Mouse (Mus musculus) CH12.LX (cell line): ENCODE measurements around the gene Fbxo11. TPM values are rescaled to one million over a fixed set of nuclear protein-coding genes. Genes with fewer than 3 reads are reported as not detected.
A peak's percentile ranks its signal among the peaks of the same experiment; 100 is the strongest.

Experiments
- DNase-seq: peaks from one replicate; pipeline ENCODE4 v3.0.0-alpha.2; 2013; ENCODE audit errors: extremely low read depth
- H3K27ac ChIP-seq: 2 replicates; pipeline ENCODE4 v1.5.1; 2012; ENCODE audit warnings: low read depth, mild to moderate bottlenecking, control low read depth, moderate library complexity; ENCODE audit not compliant: insufficient read depth
- H3K27me3 ChIP-seq: replicated peaks from 2 replicates; pipeline ENCODE3; 2012; ENCODE audit warnings: inconsistent platforms
- H3K36me3 ChIP-seq, 2 experiments: replicated peaks in 1 of 2; 2 replicates each; pipeline versions ENCODE3 to v1.6.1; 2012; ENCODE audit warnings: inconsistent platforms in 1 of 2, low read length in 1 of 2, mild to moderate bottlenecking in 1 of 2, mixed read lengths in 1 of 2, moderate library complexity in 1 of 2; ENCODE audit not compliant: control insufficient read depth in 1 of 2, insufficient read depth in 1 of 2
- H3K4me1 ChIP-seq, 2 experiments: 2 replicates each; pipeline ENCODE4 v1.6.1; 2012; ENCODE audit warnings: inconsistent platforms in 1 of 2, moderate library complexity in 1 of 2; ENCODE audit not compliant: insufficient read depth in 2 of 2, control insufficient read depth in 1 of 2
- H3K4me2 ChIP-seq: 2 replicates; pipeline ENCODE4 v1.6.1; 2012; ENCODE audit warnings: low read depth, mild to moderate bottlenecking, control low read depth; ENCODE audit not compliant: poor library complexity, insufficient read depth, severe bottlenecking
- H3K4me3 ChIP-seq, 3 experiments: fragments of 150-350 bp in 1 of 3; sonication (generic) in 1 of 3; replicated peaks in 1 of 3; 2 replicates each; pipeline versions ENCODE3 to v1.5.1; 2011 to 2012; ENCODE audit warnings: low read depth in 2 of 3, low read length in 2 of 3, mild to moderate bottlenecking in 2 of 3, moderate library complexity in 2 of 3, control low read depth in 1 of 3, improper control_type of control experiment in 1 of 3, inconsistent platforms in 1 of 3, mixed read lengths in 1 of 3; ENCODE audit not compliant: poor library complexity in 1 of 3
- H3K79me2 ChIP-seq: replicated peaks from 2 replicates; pipeline ENCODE4 v1.6.1; 2012; ENCODE audit warnings: mild to moderate bottlenecking, moderate library complexity; ENCODE audit not compliant: control insufficient read depth, poor library complexity, insufficient read depth, severe bottlenecking; ENCODE audit errors: extremely low read depth
- H3K9ac ChIP-seq: 2 replicates; pipeline ENCODE4 v1.6.1; 2012; ENCODE audit warnings: low read depth, mild to moderate bottlenecking, control low read depth, moderate library complexity; ENCODE audit not compliant: insufficient read depth
- H3K9me3 ChIP-seq: replicated peaks from 2 replicates; pipeline ENCODE3; 2012; ENCODE audit warnings: low read length, inconsistent platforms, mixed read lengths
- BHLHE40 ChIP-seq: IDR thresholded peaks from 2 replicates; pipeline ENCODE4 v1.6.1; 2011; ENCODE audit warnings: mild to moderate bottlenecking, low read depth, low read length, improper control_type of control experiment
- CHD1 ChIP-seq: IDR thresholded peaks from 2 replicates; pipeline ENCODE4 v1.6.1; 2012; ENCODE audit warnings: low read depth, low read length, improper control_type of control experiment, inconsistent platforms
- CHD2 ChIP-seq: IDR thresholded peaks from 2 replicates; pipeline ENCODE4 v1.6.1; 2011; ENCODE audit warnings: low read length, improper control_type of control experiment
- E2F4 ChIP-seq: IDR thresholded peaks from 2 replicates; pipeline ENCODE4 v1.6.1; 2011; ENCODE audit warnings: low read depth, low read length, improper control_type of control experiment; ENCODE audit not compliant: insufficient replicate concordance
- ELF1 ChIP-seq: IDR thresholded peaks from 2 replicates; pipeline ENCODE4 v1.6.1; 2014; ENCODE audit warnings: low read depth, mild to moderate bottlenecking, inconsistent platforms, low read length, improper control_type of control experiment
- EP300 ChIP-seq: IDR thresholded peaks from 2 replicates; pipeline ENCODE4 v1.6.1; 2011; ENCODE audit warnings: low read length, improper control_type of control experiment
- ETS1 ChIP-seq: conservative IDR thresholded peaks from 2 replicates; pipeline ENCODE4 v1.6.1; 2012; ENCODE audit warnings: low read depth, mild to moderate bottlenecking, inconsistent platforms, low read length, improper control_type of control experiment, moderate library complexity
- IRF4 ChIP-seq: IDR thresholded peaks from 2 replicates; pipeline ENCODE4 v1.6.1; 2014; ENCODE audit warnings: low read depth, mild to moderate bottlenecking, inconsistent platforms, low read length, improper control_type of control experiment
- JUN ChIP-seq: IDR thresholded peaks from 2 replicates; pipeline ENCODE4 v1.6.1; 2011; ENCODE audit warnings: low read depth, mild to moderate bottlenecking, low read length, improper control_type of control experiment, moderate library complexity; ENCODE audit not compliant: insufficient read depth
- MAX ChIP-seq: IDR thresholded peaks from 2 replicates; pipeline ENCODE4 v1.6.1; 2011; ENCODE audit warnings: low read length, improper control_type of control experiment
- MAZ ChIP-seq: IDR thresholded peaks from 2 replicates; pipeline ENCODE4 v1.6.1; 2012; ENCODE audit warnings: low read depth, mild to moderate bottlenecking, inconsistent platforms, low read length, improper control_type of control experiment, moderate library complexity
- MEF2A ChIP-seq: IDR thresholded peaks from 2 replicates; pipeline ENCODE4 v1.6.1; 2014; ENCODE audit warnings: low read depth, mild to moderate bottlenecking, inconsistent platforms, low read length, improper control_type of control experiment, borderline replicate concordance
- MXI1 ChIP-seq: IDR thresholded peaks from 2 replicates; pipeline ENCODE4 v1.6.1; 2011; ENCODE audit warnings: mild to moderate bottlenecking, low read depth, low read length, improper control_type of control experiment
- MYC ChIP-seq: IDR thresholded peaks from 2 replicates; pipeline ENCODE4 v1.6.1; 2011; ENCODE audit warnings: low read depth, mild to moderate bottlenecking, improper control_type of control experiment, low read length
- NELFE ChIP-seq: IDR thresholded peaks from 2 replicates; pipeline ENCODE4 v1.6.1; 2011; ENCODE audit warnings: low read depth, low read length, improper control_type of control experiment
- NRF1 ChIP-seq: IDR thresholded peaks from 2 replicates; pipeline ENCODE4 v1.6.1; 2014; ENCODE audit warnings: low read depth, mild to moderate bottlenecking, inconsistent platforms, low read length, improper control_type of control experiment, moderate library complexity
- PAX5 ChIP-seq: IDR thresholded peaks from 2 replicates; pipeline ENCODE4 v1.6.1; 2012; ENCODE audit warnings: low read length, inconsistent platforms, mixed read lengths
- POLR2A ChIP-seq: IDR thresholded peaks from 2 replicates; pipeline ENCODE4 v1.6.1; 2011; ENCODE audit warnings: low read depth, mild to moderate bottlenecking, improper control_type of control experiment, low read length
- SIN3A ChIP-seq: IDR thresholded peaks from 2 replicates; pipeline ENCODE4 v1.6.1; 2012; ENCODE audit warnings: low read length, improper control_type of control experiment, inconsistent platforms
- TBP ChIP-seq: conservative IDR thresholded peaks from 2 replicates; pipeline ENCODE4 v1.6.1; 2011; ENCODE audit warnings: low read depth, low read length, improper control_type of control experiment
- TCF12 ChIP-seq: IDR thresholded peaks from 2 replicates; pipeline ENCODE4 v1.6.1; 2014; ENCODE audit warnings: low read depth, mild to moderate bottlenecking, inconsistent platforms, low read length, improper control_type of control experiment
- UBTF ChIP-seq: IDR thresholded peaks from 2 replicates; pipeline ENCODE4 v1.6.1; 2012; ENCODE audit warnings: low read depth, mild to moderate bottlenecking, inconsistent platforms, low read length, improper control_type of control experiment, moderate library complexity
- USF1 ChIP-seq: IDR thresholded peaks from 2 replicates; pipeline ENCODE4 v1.6.1; 2014; ENCODE audit warnings: low read depth, mild to moderate bottlenecking, inconsistent platforms, low read length, improper control_type of control experiment
- USF2 ChIP-seq: conservative IDR thresholded peaks from 2 replicates; pipeline ENCODE4 v1.6.1; 2011; ENCODE audit warnings: low read depth, low read length, improper control_type of control experiment
- dilution Hi-C: fragments of 300-500 bp; cut with MboI; formaldehyde crosslinking; loops from 2 replicates; pipeline ENCODE4 v1.14.3; 2020; ENCODE audit warnings: low sequenced_read_pairs; ENCODE audit not compliant: extremely low pct_unique_long_range_greater_than_20kb, extremely low pct_ligation_motif_present
- in situ Hi-C: fragments of 300-500 bp; cut with MboI; formaldehyde crosslinking; loops from 3 replicates; pipeline ENCODE4 v1.14.3; 2019; ENCODE audit warnings: low sequenced_read_pairs, low pct_ligation_motif_present, low pct_unique_long_range_greater_than_20kb, mixed read lengths
- polyA plus RNA-seq: library from polyadenylated mRNA; unstranded; fragments of >175 nt; gene quantifications from 2 replicates; pipeline ENCODE4 v1.2.1, GENCODE M21; 2012; ENCODE audit warnings: low read depth; ENCODE audit not compliant: insufficient read length
- total RNA-seq, 2 experiments: library from RNA; depleted of rRNA; stranded (reverse); fragments of 300-350 nt in 1 of 2; fragments of >200 nt in 1 of 2; gene quantifications; 2 replicates each; pipeline ENCODE4 v1.2.3; 2012 to 2014

Fbxo11 gene
- total and polyA plus RNA-seq, 3 experiments = 37.6 to 61.8 (median 61.0) TPM

GRCm38 (mm10) chr17:88097543-88097942, 32.5 kb upstream of the Fbxo11 start:
- Histone ChIP-seq H3K4me1 (peaks cover 3 to 49% of the 10 kb centered on the region in 2 experiments; a peak in 3 of 4 replicates), H3K79me2 (peaks cover 34% of the 10 kb centered on the region)
- TF ChIP-seq MXI1 (0 out of 2 replicates have a peak, but pooled peaks have one; percentile 16), NELFE (0 out of 2 replicates have a peak, but pooled peaks have one; percentile 15), USF1 (no peak), E2F4 (no peak), SIN3A (peak; percentile 53), MAZ (peak; percentile 36; the same call in 1 of the 2 replicates), MYC (peak; percentile 78; the same call in 1 of the 2 replicates), MEF2A (0 out of 2 replicates have a peak, but pooled peaks have one; percentile 30), EP300 (peak; percentile 47), MAX (peak; percentile 48; the same call in 1 of the 2 replicates), JUN (no peak)

GRCm38 (mm10) chr17:88096809-88097399, 31.8 kb upstream of the Fbxo11 start:
- TF ChIP-seq NELFE (0 out of 2 replicates have a peak, but pooled peaks have one; percentile 29), SIN3A (peak; percentile 11; the same call in 1 of the 2 replicates), POLR2A (peak; percentile 61), ELF1 (no peak), IRF4 (peak; percentile 44), CHD2 (peak; percentile 77), BHLHE40 (peak; percentile 95), ETS1 (peak; percentile 69), MYC (peak; percentile 99), EP300 (no peak), USF2 (no peak), TCF12 (peak; percentile 75; the same call in 1 of the 2 replicates), USF1 (peak; percentile 28; the same call in 1 of the 2 replicates), TBP (peak; percentile 63), NRF1 (0 out of 2 replicates have a peak, but pooled peaks have one; percentile 44), UBTF (no peak), CHD1 (no peak), MAZ (0 out of 2 replicates have a peak, but pooled peaks have one; percentile 29), PAX5 (no peak), MAX (peak; percentile 99), MXI1 (peak; percentile 96)
- Histone ChIP-seq H3K4me3 (peak overlapping the region; percentile 25 to 65 (median 53)), H3K79me2 (peaks cover 34% of the 10 kb centered on the region), H3K27ac (peak overlapping the region; percentile 98), H3K9ac (peak overlapping the region; percentile 84), H3K9me3 (peaks cover 14% of the 10 kb centered on the region), H3K36me3 (peaks cover 7 to 12% of the 10 kb centered on the region in 2 experiments), H3K4me2 (peak overlapping the region; percentile 57), H3K4me1 (peaks cover 3 to 47% of the 10 kb centered on the region in 2 experiments; a peak in 3 of 4 replicates), H3K27me3 (no peaks in the 10 kb centered on the region)
- dilution Hi-C loops = no loop called here
- DNase-seq = peak; percentile 65
- in situ Hi-C loops = no loop called here

More at GRCm38 (mm10) chr17:88097543-88097942, 32.5 kb upstream of the Fbxo11 start:
- Histone ChIP-seq H3K4me2 (peak overlapping the region; percentile 57), H3K9ac (peak overlapping the region; percentile 84), H3K36me3 (peaks cover 4 to 10% of the 10 kb centered on the region in 2 experiments), H3K27me3 (no peaks in the 10 kb centered on the region), H3K4me3 (peak overlapping the region; percentile 25 to 65 (median 53)), H3K27ac (peak overlapping the region; percentile 98), H3K9me3 (peaks cover 11% of the 10 kb centered on the region)
- dilution Hi-C loops (no loop called here), in situ Hi-C loops (no loop called here)
- no peak for DNase-seq
